Mouse (Mus musculus) urinary bladder, postnatal 10 days (tissue): Measurements from ENCODE around the gene Tnfrsf21.

Experiments used
- DNase-seq: peaks from one replicate; pipeline ENCODE4 v3.0.0; 2022; ENCODE audit warnings: low spot score

The Tnfrsf21 gene

GRCm38 (mm10) chr17:43130115-43130869 lies 113.9 kb downstream of the Tnfrsf21 start:
- DNase-seq = no peak

GRCm38 (mm10) chr17:43130870-43131264 lies 114.5 kb downstream of the Tnfrsf21 start:
- no peak for DNase-seq

GRCm38 (mm10) chr17:43132477-43132876 lies 116.1 kb downstream of the Tnfrsf21 start:
- no peak for DNase-seq

GRCm38 (mm10) chr17:43133106-43133505 lies 116.8 kb downstream of the Tnfrsf21 start:
- DNase-seq = no peak

GRCm38 (mm10) chr17:43134991-43135390 lies 118.6 kb downstream of the Tnfrsf21 start:
- DNase-seq = no peak

- DNase-seq = no peak
Measured at GRCm38 (mm10) chr17:43135398-43136265, 119.3 kb downstream of the Tnfrsf21 start.

- no peak for DNase-seq
Measured at GRCm38 (mm10) chr17:43136720-43137119, 120.4 kb downstream of the Tnfrsf21 start.

GRCm38 (mm10) chr17:43137838-43138237 lies 121.5 kb downstream of the Tnfrsf21 start:
- no peak for DNase-seq

GRCm38 (mm10) chr17:43138356-43138755 lies 122.0 kb downstream of the Tnfrsf21 start:
- DNase-seq = no peak
